Mouse (Mus musculus) lung, postnatal 4 days (tissue): ENCODE results near the gene Ppp1r15b.

ENCODE experiments used
- DNase-seq, 2 experiments: peaks; one replicate each; pipeline ENCODE4 v3.0.0; 2021

The Ppp1r15b gene

GRCm38 (mm10) chr1:133130638-133131560, at the start of gene Ppp1r15b:
Ppp1r15b (plus strand) TSS chr1:133131143.
- DNase-seq = peak; percentile 99 to 100

DNA sequence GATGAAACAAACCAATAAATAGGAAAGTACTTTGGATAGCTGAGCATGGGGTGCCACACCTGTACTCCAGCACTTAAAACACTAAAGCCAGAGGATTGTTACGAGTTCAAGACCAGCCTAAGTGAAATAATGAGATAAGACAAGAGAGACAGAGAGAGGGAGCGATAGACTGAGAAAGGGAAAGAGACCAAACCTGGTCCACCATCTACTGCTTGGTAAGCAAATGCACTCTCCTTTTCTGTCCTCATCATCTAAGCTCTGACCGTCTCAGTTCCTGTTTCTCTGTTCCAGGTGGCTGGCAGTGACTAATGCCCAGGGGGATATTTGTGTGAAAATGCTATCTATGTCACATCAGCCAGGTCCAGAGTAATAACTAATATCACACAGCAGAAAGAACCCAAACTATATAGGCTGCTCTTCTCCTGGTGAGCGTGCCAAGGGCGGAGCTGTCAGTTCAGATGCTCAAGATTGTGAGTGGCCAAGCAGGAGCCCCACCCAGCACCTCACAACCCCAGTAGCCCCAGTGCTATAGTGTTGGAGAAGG, 47.9 kb upstream of the Ppp1r15b start:
- no peak for DNase-seq

- peak; percentile 58 to 79 for DNase-seq
Measured at GRCm38 (mm10) chr1:133083942-133084625, 46.9 kb upstream of the Ppp1r15b start.

DNA sequence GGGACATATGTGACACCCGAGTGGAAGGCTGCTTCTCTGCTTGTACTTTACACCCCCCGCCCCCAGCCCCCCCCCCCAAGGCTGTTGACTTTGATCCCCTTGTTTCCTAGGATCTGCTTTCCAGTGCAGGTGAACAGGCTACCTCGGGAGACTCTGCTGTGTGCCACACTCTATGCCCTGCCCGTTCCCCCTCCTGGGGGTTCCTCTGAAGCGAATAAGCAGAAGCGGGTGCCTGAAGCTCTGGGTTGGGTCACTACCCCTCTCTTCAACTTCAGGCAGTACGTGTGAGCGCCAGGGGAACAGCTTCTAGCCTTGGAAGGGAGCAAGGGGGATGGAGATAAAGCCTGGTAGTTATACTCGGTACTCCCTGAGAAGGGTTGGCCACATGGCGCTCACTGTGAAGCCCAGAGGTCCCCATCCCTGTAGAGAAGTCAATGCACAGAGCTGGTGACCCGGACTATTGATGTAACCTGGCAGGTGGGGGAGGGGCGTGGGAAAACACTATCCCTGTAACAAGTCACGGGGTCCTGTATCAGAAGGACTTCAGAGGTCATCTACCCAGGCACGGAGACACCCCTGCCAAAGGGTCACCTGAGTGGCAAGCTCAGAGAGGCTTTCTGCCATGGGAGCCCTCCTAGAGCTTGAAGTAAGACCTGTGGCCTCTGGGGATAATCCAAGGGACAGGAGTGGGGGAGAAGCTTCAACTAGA, 46.1 kb upstream of the Ppp1r15b start:
- no peak for DNase-seq

- DNase-seq = no peak
Measured at GRCm38 (mm10) chr1:133085417-133085742, 45.6 kb upstream of the Ppp1r15b start.

DNA sequence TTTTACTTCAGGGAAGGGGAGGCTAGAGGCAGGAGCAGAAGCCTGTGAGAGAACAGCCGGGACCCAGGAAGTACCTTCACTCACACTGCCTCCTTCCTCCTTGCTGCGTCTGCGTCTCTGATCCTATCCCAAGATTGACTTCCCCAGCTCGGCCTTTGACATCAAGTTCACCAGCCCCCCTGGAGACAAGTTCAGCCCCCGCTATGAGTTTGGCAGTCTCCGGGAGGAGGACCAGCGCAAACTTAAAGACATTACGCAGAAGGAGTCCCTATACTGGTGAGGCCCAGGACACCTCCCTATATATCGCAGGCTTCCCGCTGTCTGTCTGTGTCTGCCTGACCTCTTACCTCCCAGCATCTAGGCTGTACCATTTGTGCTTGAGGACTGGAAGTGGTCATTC, 44.1 kb upstream of the Ppp1r15b start:
- no peak for DNase-seq

- DNase-seq = peak in 1 of 2 experiments; percentile 77
Measured at GRCm38 (mm10) chr1:133087206-133087905, 43.6 kb upstream of the Ppp1r15b start.

DNA sequence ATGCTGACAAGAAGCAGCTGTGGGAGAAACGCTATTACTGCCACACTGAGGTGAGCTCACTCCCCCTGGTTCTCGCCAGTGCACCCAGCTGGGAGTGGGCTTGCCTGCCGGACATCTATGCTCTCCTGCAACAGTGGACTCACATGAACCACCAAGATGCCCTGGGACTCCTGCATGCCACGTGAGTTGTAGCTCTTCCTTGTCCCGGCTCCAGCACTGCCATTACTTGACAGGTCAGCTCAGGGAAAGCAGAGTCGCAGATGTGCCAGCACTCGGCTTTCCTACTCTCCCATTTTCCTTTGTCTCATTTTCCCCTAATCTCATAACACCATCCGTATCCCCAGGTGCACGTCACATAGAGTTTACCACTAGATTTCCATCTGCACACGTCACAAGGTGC, 42.7 kb upstream of the Ppp1r15b start:
- no peak for DNase-seq

DNA sequence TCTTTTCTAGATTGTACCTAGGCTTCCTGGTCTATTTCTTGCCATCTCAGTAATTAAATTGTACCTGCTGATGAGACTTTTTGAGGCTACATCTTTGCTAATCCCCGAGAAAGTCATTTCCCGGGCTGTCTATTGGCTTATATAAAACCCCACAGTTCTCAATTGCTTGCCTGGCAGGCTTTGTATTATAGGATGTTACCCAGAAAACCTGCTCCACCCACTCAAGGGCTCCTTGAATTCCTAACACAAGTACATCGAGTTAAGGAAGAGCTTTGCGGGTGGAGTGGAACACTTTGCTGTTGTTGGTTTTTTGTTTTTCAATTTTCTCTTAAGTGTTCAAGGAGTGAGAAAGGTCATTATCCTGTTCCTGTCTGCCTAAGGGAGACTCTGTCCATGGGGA, 41.5 kb upstream of the Ppp1r15b start:
- DNase-seq = no peak

GRCm38 (mm10) chr1:133090641-133091040, 40.3 kb upstream of the Ppp1r15b start:
- DNase-seq = peak; percentile 80 to 92

DNA sequence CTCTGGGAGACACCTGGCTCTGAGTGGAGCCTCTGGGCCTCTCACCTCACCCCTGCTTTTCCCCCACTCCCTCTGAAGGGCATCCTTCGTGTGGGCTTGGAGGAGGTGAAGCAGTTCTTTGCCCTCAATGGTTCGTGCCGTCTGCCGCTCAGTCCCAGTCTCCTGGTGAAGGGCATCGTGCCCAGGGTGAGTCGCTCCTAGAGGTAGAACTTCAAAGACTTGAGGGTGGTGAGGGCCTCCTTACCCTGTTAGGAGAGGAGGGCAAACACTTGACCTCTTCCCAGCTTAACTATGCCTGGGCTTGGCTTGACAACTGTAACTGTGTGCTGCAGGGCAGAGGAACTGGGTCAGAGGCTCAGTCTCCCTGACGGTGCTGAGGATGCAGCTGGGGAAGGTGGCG, 39.5 kb upstream of the Ppp1r15b start:
- peak; percentile 71 to 89 for DNase-seq

- no peak for DNase-seq
Measured at GRCm38 (mm10) chr1:133093719-133094118, 37.2 kb upstream of the Ppp1r15b start.

DNA sequence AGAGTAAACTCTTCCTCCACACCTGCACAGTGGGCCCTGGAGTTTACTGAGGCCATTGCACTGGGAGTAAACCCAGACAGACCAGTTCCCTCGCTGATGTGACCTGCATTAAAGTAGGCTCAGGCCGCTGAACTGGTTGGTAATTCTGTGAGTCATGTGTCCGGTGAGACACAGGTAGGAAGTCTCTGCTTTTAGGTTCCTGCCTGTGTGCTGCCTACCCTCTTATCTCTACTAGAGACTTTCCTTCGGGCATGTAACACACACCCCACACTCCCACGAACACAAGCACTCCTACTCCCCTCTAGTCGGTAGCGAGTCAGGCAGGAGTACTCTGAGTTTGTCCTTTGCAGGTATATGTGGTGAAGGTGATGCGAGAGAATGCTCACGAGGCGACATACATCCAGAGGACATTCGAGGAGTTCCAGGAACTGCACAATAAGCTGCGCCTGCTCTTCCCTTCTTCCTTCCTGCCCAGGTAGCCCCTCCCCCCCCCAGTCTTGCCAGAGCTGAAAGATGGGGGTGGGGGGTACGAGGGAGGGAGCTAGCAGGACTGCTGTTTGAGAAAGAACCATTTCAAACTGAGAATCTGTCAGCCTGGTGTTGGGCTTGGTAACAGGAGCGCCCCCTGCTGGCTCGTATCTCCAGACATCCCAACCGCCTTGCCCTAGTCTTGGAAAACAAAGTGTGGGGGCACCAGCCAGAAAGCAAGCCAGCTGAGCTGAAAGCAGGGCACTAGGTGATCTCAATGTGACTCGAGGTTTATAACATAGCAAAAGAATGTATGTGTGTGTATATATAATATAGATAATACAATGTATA, 29.8 kb upstream of the Ppp1r15b start:
- peak; percentile 78 to 84 for DNase-seq

- no peak for DNase-seq
Measured at GRCm38 (mm10) chr1:133102108-133102507, 28.8 kb upstream of the Ppp1r15b start.

DNA sequence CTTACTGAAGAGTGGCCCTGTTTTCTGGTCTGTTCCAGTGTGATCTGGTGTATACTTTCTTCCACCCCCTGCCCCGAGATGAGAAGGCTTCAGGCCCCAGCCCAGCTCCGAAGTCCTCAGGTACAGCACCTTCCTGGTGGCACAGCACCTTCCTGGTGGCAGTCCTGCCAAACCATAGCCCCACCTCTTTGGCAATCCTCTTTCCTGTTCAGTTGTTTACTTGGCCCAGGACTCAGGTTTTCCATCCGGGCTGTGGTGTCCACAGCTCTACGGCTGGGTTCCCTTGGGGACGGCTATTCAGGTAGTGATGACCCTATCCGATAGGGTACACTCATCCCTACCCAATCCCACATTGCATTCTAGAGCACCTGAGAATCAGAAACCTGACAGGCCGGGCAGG, 27.6 kb upstream of the Ppp1r15b start:
- DNase-seq = no peak

DNA sequence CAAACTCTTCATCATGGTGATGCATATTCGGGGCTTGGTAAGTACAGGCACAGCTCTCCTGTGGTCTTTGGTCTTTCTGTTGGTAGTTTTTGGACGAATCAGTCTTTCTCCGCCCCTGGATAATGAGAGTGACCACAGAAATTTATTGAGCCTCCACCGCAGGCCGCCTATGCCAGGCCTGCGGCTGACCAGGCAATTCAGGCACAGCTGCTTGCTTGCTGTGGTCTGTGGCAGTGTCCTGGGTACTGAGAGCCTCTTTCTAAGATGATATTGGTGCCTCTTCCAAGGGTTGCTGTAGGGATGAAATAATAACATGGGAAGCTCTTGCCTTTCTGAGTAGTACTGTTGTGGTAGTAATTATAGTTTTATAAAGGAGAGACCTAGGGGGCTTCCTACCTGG, 27.1 kb upstream of the Ppp1r15b start:
- no peak for DNase-seq

GRCm38 (mm10) chr1:133116108-133116507, 14.8 kb upstream of the Ppp1r15b start:
- no peak for DNase-seq

GRCm38 (mm10) chr1:133118127-133118526, 12.8 kb upstream of the Ppp1r15b start:
- peak in 1 of 2 experiments; percentile 57 for DNase-seq

DNA sequence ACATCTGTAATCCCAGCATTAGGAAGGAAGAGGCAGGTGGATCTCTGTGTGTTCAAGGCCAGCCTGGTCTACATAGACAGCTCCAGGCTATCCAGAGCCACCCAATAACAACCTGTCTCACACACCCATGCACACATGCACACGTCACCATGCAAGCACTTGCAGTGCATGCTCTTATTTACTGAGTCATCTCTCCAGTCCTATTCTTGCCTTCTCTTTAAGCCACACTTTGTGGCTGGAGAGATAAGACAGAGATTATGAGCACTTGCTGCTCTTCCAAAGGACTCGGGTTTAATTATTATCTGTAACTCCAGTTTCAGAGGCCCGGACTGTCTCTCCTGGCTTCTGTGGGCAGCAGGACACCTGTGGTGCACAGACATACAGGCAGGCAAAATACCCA, 12.1 kb upstream of the Ppp1r15b start:
- no peak for DNase-seq

DNA sequence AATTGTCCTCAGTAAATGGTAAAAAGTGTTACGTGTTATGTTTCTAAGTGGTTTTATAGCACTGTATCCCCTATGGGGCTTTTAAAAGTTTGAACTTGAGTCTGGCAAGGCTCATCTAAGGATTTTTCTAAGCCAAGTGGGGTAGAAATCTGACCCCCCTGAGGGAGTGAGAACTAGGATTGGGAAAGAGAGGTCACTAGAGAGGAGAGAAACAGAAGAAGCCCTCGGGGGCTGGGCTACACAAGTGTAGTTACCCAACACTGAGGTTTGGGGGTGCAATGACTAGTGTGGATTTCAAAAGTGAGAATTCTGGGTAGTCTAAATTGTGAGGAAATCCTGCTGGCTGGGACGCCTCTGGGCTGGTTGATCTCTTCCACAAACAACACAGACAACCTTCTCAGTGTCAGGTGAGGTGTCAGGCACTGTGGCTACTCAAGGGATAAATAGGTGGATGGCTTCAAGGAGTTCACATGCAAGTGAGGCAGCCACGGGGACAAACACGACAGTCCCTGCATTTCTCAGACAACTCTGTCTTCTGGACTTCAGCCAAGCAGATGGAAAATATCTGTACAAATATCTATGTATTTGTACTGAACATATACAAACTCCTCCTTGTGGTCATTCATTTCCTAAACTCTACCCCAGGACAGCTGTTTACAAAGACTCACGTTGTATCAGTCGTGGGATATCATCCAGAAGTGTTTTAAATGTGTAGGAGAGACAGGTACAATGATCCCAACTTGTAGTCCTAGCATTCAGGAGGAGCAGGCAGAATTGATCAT, 10.8 kb upstream of the Ppp1r15b start:
- DNase-seq = peak; percentile 42 to 49

GRCm38 (mm10) chr1:133121246-133121645, 9.7 kb upstream of the Ppp1r15b start:
- DNase-seq = no peak
